Comparison of ENCODE assay signal across 8 mouse cellular contexts in the genomic region with DNA sequence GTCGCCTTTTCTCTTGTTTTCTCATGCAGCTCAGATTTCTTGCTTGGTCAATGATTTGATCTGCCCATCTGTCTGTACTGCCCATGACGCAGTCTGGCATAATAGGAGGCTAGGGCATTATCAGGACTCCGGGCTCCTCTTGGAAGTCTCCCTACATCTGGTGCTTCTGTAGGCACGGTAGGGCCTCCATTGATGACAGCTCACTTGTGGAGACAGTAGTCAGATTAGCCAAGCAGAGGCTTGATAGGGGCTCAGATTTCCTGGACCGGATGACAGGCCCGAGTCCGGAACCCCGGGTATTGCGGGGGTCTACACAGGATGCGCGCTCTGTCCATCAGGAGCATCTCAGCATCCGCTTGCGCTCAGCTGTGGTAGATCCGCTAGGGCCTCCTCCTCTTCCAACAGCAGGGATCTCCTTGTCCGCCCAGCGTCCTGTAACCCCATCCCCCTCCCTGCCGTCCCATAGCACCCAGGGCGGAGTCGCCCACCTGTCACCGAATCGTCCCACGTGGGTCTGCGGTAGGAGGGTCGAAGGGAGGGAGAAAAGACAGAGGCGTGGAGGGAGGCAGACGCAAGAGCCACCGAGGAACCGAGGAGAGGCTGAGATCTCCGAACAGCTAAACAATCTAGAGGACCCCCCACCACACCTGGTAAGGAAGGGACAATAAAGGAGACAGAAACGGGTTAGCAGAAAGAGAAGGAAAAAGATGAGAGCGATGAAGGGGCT. TPM values are rescaled to one million over a fixed set of nuclear protein-coding genes. Genes with fewer than 3 reads are reported as not detected.
DNase-seq lines count a peak whose midpoint lies in the region; ATAC-seq and TF ChIP-seq lines count a peak whose summit lies in the region.

No protein-coding gene starts in this region.

- peak overlapping the region; percentile 91 to 98 for H3K27ac ChIP-seq in heart, embryonic 14.5 days (replicated peaks in 1 of 2; ENCODE audit: control insufficient read depth in 1 of 2, insufficient read depth in 1 of 2, low read depth in 2 of 2, low read length in 2 of 2)
- H3K27ac ChIP-seq in liver, embryonic 13.5 days = no peak overlapping the region
- peak overlapping the region; percentile 94 for H3K27ac ChIP-seq in stomach, embryonic 15.5 days

- peaks cover 22 to 46% of the 10 kb centered on the region in 2 experiments for H3K4me1 ChIP-seq in heart, embryonic 14.5 days (ENCODE audit: control insufficient read depth in 2 of 2, insufficient read depth in 2 of 2, low read length in 2 of 2)
- H3K4me1 ChIP-seq in liver, embryonic 13.5 days (replicated peaks) = peaks cover 55% of the 10 kb centered on the region
- peaks cover 21% of the 10 kb centered on the region for H3K4me1 ChIP-seq in stomach, embryonic 15.5 days

- peak overlapping the region; percentile 94 for H3K4me2 ChIP-seq in heart, embryonic 14.5 days (ENCODE audit: low read length)
- H3K4me2 ChIP-seq in liver, embryonic 13.5 days = peak overlapping the region; percentile 94
- H3K4me2 ChIP-seq in stomach, embryonic 15.5 days = peak overlapping the region; percentile 81

- H3ac ChIP-seq in C2C12 (ENCODE audit: control insufficient read depth, insufficient read length, low read depth) = peak overlapping the region; percentile 49

- peak overlapping the region; percentile 99 for H3K9ac ChIP-seq in heart, embryonic 14.5 days (ENCODE audit: low read length)
- H3K9ac ChIP-seq in liver, embryonic 13.5 days = peak overlapping the region; percentile 94
- peak overlapping the region; percentile 19; the same call in 1 of the 2 replicates for H3K9ac ChIP-seq in stomach, embryonic 15.5 days

- peak overlapping the region; percentile 92 for H3K4me3 ChIP-seq in C2C12 (ENCODE audit: insufficient read depth, poor library complexity, severe bottlenecking)
- H3K4me3 ChIP-seq in heart, embryonic 14.5 days (ENCODE audit: control insufficient read depth in 1 of 2, insufficient read depth in 1 of 2, low read depth in 1 of 2, low read length in 2 of 2) = peak overlapping the region; percentile 95 to 96
- H3K4me3 ChIP-seq in liver, embryonic 13.5 days (replicated peaks) = peak overlapping the region; percentile 97
- peak overlapping the region; percentile 91 for H3K4me3 ChIP-seq in stomach, embryonic 15.5 days (replicated peaks)

- H3K36me3 ChIP-seq in C2C12 (ENCODE audit: control insufficient read depth, insufficient read depth) = peaks cover 24% of the 10 kb centered on the region
- peaks cover 20% of the 10 kb centered on the region for H3K36me3 ChIP-seq in heart, embryonic 14.5 days (ENCODE audit: control insufficient read depth, insufficient read depth, low read length)
- H3K36me3 ChIP-seq in liver, embryonic 13.5 days = peaks cover 19% of the 10 kb centered on the region
- no peaks in the 10 kb centered on the region for H3K36me3 ChIP-seq in stomach, embryonic 15.5 days

- H3K79me2 ChIP-seq in C2C12 (ENCODE audit: control insufficient read depth, insufficient read depth) = peaks cover 44% of the 10 kb centered on the region

- no peaks in the 10 kb centered on the region for H3K9me3 ChIP-seq in heart, embryonic 14.5 days (ENCODE audit: control insufficient read depth, low read length)
- H3K9me3 ChIP-seq in liver, embryonic 13.5 days (replicated peaks) = no peaks in the 10 kb centered on the region
- no peaks in the 10 kb centered on the region for H3K9me3 ChIP-seq in stomach, embryonic 15.5 days

- peak; percentile 93 for DNase-seq in brain, embryonic 14.5 days (ENCODE audit: low read depth)
- DNase-seq in kidney, postnatal 14 days = peak; percentile 84
- DNase-seq in liver, embryonic 13.5 days = peak; percentile 60
- DNase-seq in neural tube, embryonic 10.5 days (ENCODE audit: extremely low spot score, low spot score) = peak; percentile 71

- no peak for TF ChIP-seq POLR2A in brain, embryonic 14.5 days (IDR thresholded peaks at IDR 0.05; ENCODE audit: borderline replicate concordance, extremely low read depth, insufficient read depth, insufficient read length, poor library complexity, severe bottlenecking)

- ATAC-seq in erythroid progenitor cell, adult 5-6 weeks (replicated peaks; ENCODE audit: low FRiP score, poor library complexity, severe bottlenecking) = peak; percentile 22; the same call in 1 of the 2 replicates
- ATAC-seq in heart, embryonic 14.5 days (ENCODE audit: insufficient number of reproducible peaks, insufficient read depth, low FRiP score, low read depth) = peak; percentile 78
- ATAC-seq in liver, embryonic 13.5 days (ENCODE audit: low read depth) = peak; percentile 45
- peak; percentile 58 for ATAC-seq in stomach, embryonic 15.5 days (ENCODE audit: insufficient read depth, low FRiP score, low read depth)

- WGBS in heart, embryonic 14.5 days = under 1% methylated on average over 31 of the region's 31 CpGs
- under 1% methylated on average over 31 of the region's 31 CpGs for WGBS in liver, embryonic 13.5 days (ENCODE audit: insufficient replicate concordance)
- 1% methylated on average over 31 of the region's 31 CpGs for WGBS in stomach, embryonic 15.5 days

- TF ChIP-seq CTCF in C2C12 (IDR thresholded peaks at IDR 0.05; ENCODE audit: control insufficient read depth, insufficient read depth, insufficient read length) = no peak
- no peak for TF ChIP-seq CTCF in brain, embryonic 14.5 days (IDR thresholded peaks at IDR 0.05; ENCODE audit: borderline replicate concordance, extremely low read depth, insufficient read depth, insufficient read length)

- H3K27me3 ChIP-seq in C2C12 (ENCODE audit: control insufficient read depth, insufficient read depth, insufficient read length) = no peaks in the 10 kb centered on the region
- H3K27me3 ChIP-seq in heart, embryonic 14.5 days (ENCODE audit: control insufficient read depth, insufficient read depth, low read length) = no peaks in the 10 kb centered on the region
- peaks cover 11% of the 10 kb centered on the region for H3K27me3 ChIP-seq in liver, embryonic 13.5 days
- H3K27me3 ChIP-seq in stomach, embryonic 15.5 days (replicated peaks) = no peaks in the 10 kb centered on the region

- H3K79me3 ChIP-seq in C2C12 (ENCODE audit: low read depth) = peaks cover 38% of the 10 kb centered on the region

TF ChIP-seq in C2C12, 6 proteins besides CTCF, POLR2A, EP300 and RAD21:
- TF ChIP-seq CEBPB (IDR thresholded peaks at IDR 0.05; ENCODE audit: low read depth) (no peak), MYOD1 (IDR thresholded peaks at IDR 0.05; ENCODE audit: control insufficient read depth, insufficient read length, low read depth) (peak; percentile 87), MAX (IDR thresholded peaks at IDR 0.05) (peak; percentile 86), USF1 (IDR thresholded peaks at IDR 0.05; ENCODE audit: low read depth) (peak; percentile 78)
TF ChIP-seq in C2C12: peak in this region for 3.

RNA-seq across cellular contexts. Expression of a gene that starts 0.9 kb away (rescaled TPM):
- 237 TPM for polyA plus RNA-seq in C2C12 (2012; fragmentation: generic; extraction: Trizol)
- 281 and 315 TPM in 2 replicates for polyA plus RNA-seq in brain, embryonic 14.5 days (2012; rRNA removed)
- total RNA-seq in erythroid progenitor cell, adult 5-6 weeks (2015; ENCODE audit: low replicate concordance) = 46.1 and 72.5 TPM in 2 replicates
- 24.0 and 38.4 TPM in 2 replicates for total RNA-seq in erythroid progenitor cell, adult 5-6 weeks (2017; ENCODE audit: low replicate concordance)
- polyA plus RNA-seq in heart, embryonic 14.5 days (2014; fragmentation: Nextera tagmentation; extraction: Ambion mirVana) = 492 and 510 TPM in 2 replicates
- 126 and 148 TPM in 2 replicates for polyA plus RNA-seq in liver, embryonic 13.5 days (2015; fragmentation: Nextera tagmentation; extraction: Ambion mirVana)
- 291 and 297 TPM in 2 replicates for polyA plus RNA-seq in stomach, embryonic 15.5 days (2015; fragmentation: Nextera tagmentation; extraction: Ambion mirVana)

RNA-seq across cellular contexts. Expression of a gene that starts 38.4 kb away (rescaled TPM):
- polyA plus RNA-seq in C2C12 (2012; fragmentation: generic; extraction: Trizol) = 27.8 TPM
- polyA plus RNA-seq in brain, embryonic 14.5 days (2012; rRNA removed) = 7.1 and 10.2 TPM in 2 replicates
- total RNA-seq in erythroid progenitor cell, adult 5-6 weeks (2015; ENCODE audit: low replicate concordance) = 40.4 and 58.3 TPM in 2 replicates
- 20.3 and 33.6 TPM in 2 replicates for total RNA-seq in erythroid progenitor cell, adult 5-6 weeks (2017; ENCODE audit: low replicate concordance)
- 31.5 and 32.3 TPM in 2 replicates for polyA plus RNA-seq in heart, embryonic 14.5 days (2014; fragmentation: Nextera tagmentation; extraction: Ambion mirVana)
- 28.3 and 29.1 TPM in 2 replicates for polyA plus RNA-seq in liver, embryonic 13.5 days (2015; fragmentation: Nextera tagmentation; extraction: Ambion mirVana)
- polyA plus RNA-seq in stomach, embryonic 15.5 days (2015; fragmentation: Nextera tagmentation; extraction: Ambion mirVana) = 36.4 and 37.5 TPM in 2 replicates

Comparison
In these comparisons a context has a peak if more than half of its experiments do, and no peak if none do; other contexts are left out.
1. ATAC-seq: peak in every context shown above with its lines; median percentile 78 in heart, embryonic 14.5 days; 58 in stomach, embryonic 15.5 days; 45 in liver, embryonic 13.5 days; 22 in erythroid progenitor cell, adult 5-6 weeks.
2. H3K9ac ChIP-seq: peak in every context shown above with its lines; median percentile 99 in heart, embryonic 14.5 days; 94 in liver, embryonic 13.5 days; 19 in stomach, embryonic 15.5 days.